Mouse (Mus musculus) cerebellum, postnatal 36 days (tissue): Measurements from ENCODE around the gene Cenpo.

Experiments
- DNase-seq, 2 experiments: peaks; one replicate each; pipeline ENCODE4 v3.0.0; 2021 to 2022; ENCODE audit warnings: mixed read lengths in 2 of 2

Gene Cenpo

GRCm38 (mm10) chr12:4198702-4199101 is 35.4 kb downstream of the Cenpo start:
- DNase-seq, result no peak

GRCm38 (mm10) chr12:4194643-4195042 is 39.5 kb downstream of the Cenpo start:
- DNase-seq, result no peak

- no peak for DNase-seq
Measured at GRCm38 (mm10) chr12:4193025-4193740, 40.9 kb downstream of the Cenpo start.

- peak in 1 of 2 experiments; percentile 40 for DNase-seq
Measured at GRCm38 (mm10) chr12:4192514-4192913, 41.6 kb downstream of the Cenpo start.

GRCm38 (mm10) chr12:4189060-4189447 is 45.0 kb downstream of the Cenpo start:
- no peak for DNase-seq

- DNase-seq, result peak; percentile 57 to 61
Measured at GRCm38 (mm10) chr12:4188171-4189059, 45.7 kb downstream of the Cenpo start.

GRCm38 (mm10) chr12:4184648-4185047 is 49.4 kb downstream of the Cenpo start:
- DNase-seq, result no peak

GRCm38 (mm10) chr12:4180507-4180906 is 53.6 kb downstream of the Cenpo start:
- DNase-seq, result no peak

GRCm38 (mm10) chr12:4179671-4180233 is 54.3 kb downstream of the Cenpo start:
- no peak for DNase-seq

GRCm38 (mm10) chr12:4178839-4179238 is 55.3 kb downstream of the Cenpo start:
- DNase-seq, result no peak

- peak; percentile 67 to 68 for DNase-seq
Measured at GRCm38 (mm10) chr12:4173108-4173790, 60.8 kb downstream of the Cenpo start.

- no peak for DNase-seq
Measured at GRCm38 (mm10) chr12:4169622-4170021, 64.5 kb downstream of the Cenpo start.

GRCm38 (mm10) chr12:4169058-4169457 is 65.0 kb downstream of the Cenpo start:
- DNase-seq, result no peak

- no peak for DNase-seq
Measured at GRCm38 (mm10) chr12:4166970-4167369, 67.1 kb downstream of the Cenpo start.

GRCm38 (mm10) chr12:4162886-4163285 is 71.2 kb downstream of the Cenpo start:
- DNase-seq, result no peak

- no peak for DNase-seq
Measured at GRCm38 (mm10) chr12:4160322-4160721, 73.8 kb downstream of the Cenpo start.

- no peak for DNase-seq
Measured at GRCm38 (mm10) chr12:4158868-4159632, 75.0 kb downstream of the Cenpo start.

GRCm38 (mm10) chr12:4158179-4158578 is 75.9 kb downstream of the Cenpo start:
- DNase-seq, result no peak

- DNase-seq, result peak; percentile 79 to 83
Measured at GRCm38 (mm10) chr12:4157466-4157865, 76.6 kb downstream of the Cenpo start.

- no peak for DNase-seq
Measured at GRCm38 (mm10) chr12:4151969-4152368, 82.1 kb downstream of the Cenpo start.

GRCm38 (mm10) chr12:4150936-4151335 is 83.2 kb downstream of the Cenpo start:
- no peak for DNase-seq
